Mouse (Mus musculus): ENCODE results near the gene Gas6. TPM values are rescaled to one million over a fixed set of nuclear protein-coding genes. Genes with fewer than 3 reads are reported as not detected.

The Gas6 gene
- polyA plus RNA-seq, 1 experiment from 2014 or later, result 18.7 TPM

DNA sequence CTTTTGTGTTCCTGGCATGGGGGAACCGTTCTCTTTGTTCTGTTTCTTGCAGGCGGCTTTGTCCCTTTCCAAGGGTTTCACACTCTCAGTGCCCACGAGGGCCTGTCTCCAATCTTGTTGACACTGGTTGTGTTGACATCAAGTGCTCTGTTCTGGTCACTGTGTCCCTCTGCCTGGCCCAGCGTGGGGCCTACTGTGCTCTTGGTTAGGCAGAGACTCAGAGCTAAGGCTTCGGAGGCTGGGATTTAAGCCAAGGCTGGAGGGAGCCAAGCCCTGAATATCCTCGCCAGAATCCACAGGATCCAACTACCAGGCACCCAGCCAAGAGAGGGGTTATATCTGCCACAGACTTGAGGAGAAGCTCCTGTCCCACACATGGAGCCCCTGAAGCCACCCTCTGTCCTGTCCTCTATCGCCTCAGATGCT lies 35.6 kb upstream of the Gas6 start:
- Histone ChIP-seq H3K4me1 (ENCODE audit: control insufficient read depth, insufficient read depth, low read length) (peaks cover 26% of the 10 kb centered on the region), H3K4me2 (replicated peaks; ENCODE audit: low read depth, low read length) (no peak overlapping the region), H3K27ac (ENCODE audit: low read depth, low read length) (peak overlapping the region; percentile 57; the same call in 1 of the 2 replicates), H3K9me3 (ENCODE audit: control insufficient read depth, low read length) (no peaks in the 10 kb centered on the region), H3K4me3 (ENCODE audit: low read length) (no peak overlapping the region), H3K36me3 (ENCODE audit: control insufficient read depth, insufficient read depth, low read length) (no peaks in the 10 kb centered on the region), H3K27me3 (ENCODE audit: control insufficient read depth, insufficient read depth, low read length) (no peaks in the 10 kb centered on the region), H3K9ac (ENCODE audit: low read depth, low read length) (no peak overlapping the region)
- WGBS, result 67% methylated on average over 7 of the region's 7 CpGs
- ATAC-seq (ENCODE audit: low FRiP score, low TSS enrichment), result peak; percentile 63

- ATAC-seq (ENCODE audit: low FRiP score, low TSS enrichment), result peak; percentile 44; the same call in 1 of the 2 replicates
- Histone ChIP-seq H3K27ac (ENCODE audit: low read depth, low read length) (peak overlapping the region; percentile 57; the same call in 1 of the 2 replicates), H3K27me3 (ENCODE audit: control insufficient read depth, insufficient read depth, low read length) (no peaks in the 10 kb centered on the region), H3K9me3 (ENCODE audit: control insufficient read depth, low read length) (no peaks in the 10 kb centered on the region), H3K4me2 (replicated peaks; ENCODE audit: low read depth, low read length) (no peak overlapping the region), H3K9ac (ENCODE audit: low read depth, low read length) (0 out of 2 replicates have a peak overlapping the region, but pooled peaks have one; percentile 23), H3K4me3 (ENCODE audit: low read length) (no peak overlapping the region), H3K4me1 (ENCODE audit: control insufficient read depth, insufficient read depth, low read length) (peaks cover 26% of the 10 kb centered on the region), H3K36me3 (ENCODE audit: control insufficient read depth, insufficient read depth, low read length) (no peaks in the 10 kb centered on the region)
- 47% methylated on average over 15 of the region's 15 CpGs for WGBS
These were observed 34.9 kb upstream of the Gas6 start for GRCm38 (mm10) chr8:13529011-13529840.

DNA sequence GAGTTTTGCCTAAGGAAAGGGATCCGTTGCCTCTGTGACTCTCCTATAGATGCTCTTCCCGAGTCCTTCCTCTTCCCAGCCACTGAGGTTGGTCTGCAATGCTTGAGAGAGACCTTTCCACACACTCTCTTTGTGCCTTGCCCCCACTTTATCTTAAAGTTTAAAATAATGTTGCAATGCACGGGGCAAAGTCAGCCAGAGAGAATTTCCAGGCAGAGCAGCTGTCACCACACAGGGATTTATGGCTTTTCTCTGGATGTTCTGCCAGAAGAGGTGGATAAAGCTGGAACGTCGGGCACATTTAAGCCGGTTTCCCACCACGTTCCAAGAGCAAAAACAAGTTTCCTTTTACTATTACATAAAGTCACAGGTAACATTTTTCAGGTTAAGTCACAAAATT lies 27.1 kb upstream of the Gas6 start:
- Histone ChIP-seq H3K36me3 (ENCODE audit: control insufficient read depth, insufficient read depth, low read length) (no peaks in the 10 kb centered on the region), H3K9ac (ENCODE audit: low read depth, low read length) (no peak overlapping the region), H3K27me3 (ENCODE audit: control insufficient read depth, insufficient read depth, low read length) (no peaks in the 10 kb centered on the region), H3K27ac (ENCODE audit: low read depth, low read length) (no peak overlapping the region), H3K4me2 (replicated peaks; ENCODE audit: low read depth, low read length) (no peak overlapping the region), H3K4me3 (ENCODE audit: low read length) (no peak overlapping the region), H3K4me1 (ENCODE audit: control insufficient read depth, insufficient read depth, low read length) (no peaks in the 10 kb centered on the region), H3K9me3 (ENCODE audit: control insufficient read depth, low read length) (no peaks in the 10 kb centered on the region)
- WGBS, result 38% methylated on average over 7 of the region's 7 CpGs
- no peak for ATAC-seq (ENCODE audit: low FRiP score, low TSS enrichment)

GRCm38 (mm10) chr8:13520349-13520748 lies 26.1 kb upstream of the Gas6 start:
- H3K4me3 ChIP-seq (ENCODE audit: low read length), result no peak overlapping the region

GRCm38 (mm10) chr8:13519503-13519902 lies 25.2 kb upstream of the Gas6 start:
- 75% methylated on average over 9 of the region's 9 CpGs for WGBS
- H3K4me2 ChIP-seq (replicated peaks; ENCODE audit: low read depth, low read length), result no peak overlapping the region
- H3K9ac ChIP-seq (ENCODE audit: low read depth, low read length), result no peak overlapping the region
- no peaks in the 10 kb centered on the region for H3K36me3 ChIP-seq (ENCODE audit: control insufficient read depth, insufficient read depth, low read length)
- H3K27ac ChIP-seq (ENCODE audit: low read depth, low read length), result no peak overlapping the region
- no peaks in the 10 kb centered on the region for H3K9me3 ChIP-seq (ENCODE audit: control insufficient read depth, low read length)
- ATAC-seq (ENCODE audit: low FRiP score, low TSS enrichment), result no peak
- no peak overlapping the region for H3K4me3 ChIP-seq (ENCODE audit: low read length)
- no peaks in the 10 kb centered on the region for H3K27me3 ChIP-seq (ENCODE audit: control insufficient read depth, insufficient read depth, low read length)
- no peaks in the 10 kb centered on the region for H3K4me1 ChIP-seq (ENCODE audit: control insufficient read depth, insufficient read depth, low read length)

More at GRCm38 (mm10) chr8:13520349-13520748, 26.1 kb upstream of the Gas6 start:
- 68% methylated on average over 6 of the region's 6 CpGs for WGBS
- H3K9me3 ChIP-seq (ENCODE audit: control insufficient read depth, low read length), result no peaks in the 10 kb centered on the region
- H3K4me1 ChIP-seq (ENCODE audit: control insufficient read depth, insufficient read depth, low read length), result no peaks in the 10 kb centered on the region
- no peak for ATAC-seq (ENCODE audit: low FRiP score, low TSS enrichment)
- no peaks in the 10 kb centered on the region for H3K36me3 ChIP-seq (ENCODE audit: control insufficient read depth, insufficient read depth, low read length)
- H3K27me3 ChIP-seq (ENCODE audit: control insufficient read depth, insufficient read depth, low read length), result no peaks in the 10 kb centered on the region
- no peak overlapping the region for H3K27ac ChIP-seq (ENCODE audit: low read depth, low read length)
- H3K4me2 ChIP-seq (replicated peaks; ENCODE audit: low read depth, low read length), result no peak overlapping the region
- H3K9ac ChIP-seq (ENCODE audit: low read depth, low read length), result no peak overlapping the region

DNA sequence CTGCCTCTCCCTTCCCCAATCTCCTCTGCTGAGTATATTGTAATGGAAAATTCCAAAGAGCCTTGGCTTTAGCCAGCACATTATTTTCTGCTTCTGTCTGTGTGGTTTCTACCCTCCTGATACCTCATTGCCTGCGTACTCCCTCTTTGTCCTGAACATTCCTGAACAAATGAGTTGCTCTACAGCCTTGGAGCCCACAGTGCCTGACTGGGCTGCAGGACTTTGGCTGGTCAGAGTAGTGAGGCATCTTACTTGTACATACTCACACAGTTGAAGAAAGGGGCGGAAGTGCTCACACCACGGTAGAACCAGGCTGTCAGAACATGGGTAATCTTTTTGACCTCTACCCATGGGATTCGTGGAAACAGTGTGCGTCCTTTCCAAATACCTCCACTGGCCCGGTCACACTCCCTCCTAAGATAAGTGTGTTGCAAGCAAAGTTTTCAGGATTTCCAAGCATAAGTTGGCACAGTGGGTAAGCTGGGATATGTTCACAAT lies 23.0 kb upstream of the Gas6 start:
- Histone ChIP-seq H3K4me3 (ENCODE audit: low read length) (no peak overlapping the region), H3K27me3 (ENCODE audit: control insufficient read depth, insufficient read depth, low read length) (no peaks in the 10 kb centered on the region), H3K4me1 (ENCODE audit: control insufficient read depth, insufficient read depth, low read length) (no peaks in the 10 kb centered on the region), H3K9ac (ENCODE audit: low read depth, low read length) (no peak overlapping the region), H3K9me3 (ENCODE audit: control insufficient read depth, low read length) (no peaks in the 10 kb centered on the region), H3K4me2 (replicated peaks; ENCODE audit: low read depth, low read length) (no peak overlapping the region), H3K27ac (ENCODE audit: low read depth, low read length) (no peak overlapping the region), H3K36me3 (ENCODE audit: control insufficient read depth, insufficient read depth, low read length) (no peaks in the 10 kb centered on the region)
- 88% methylated on average over 6 of the region's 6 CpGs for WGBS
- ATAC-seq (ENCODE audit: low FRiP score, low TSS enrichment), result no peak

GRCm38 (mm10) chr8:13516728-13517127 lies 22.4 kb upstream of the Gas6 start:
- no peaks in the 10 kb centered on the region for H3K4me1 ChIP-seq (ENCODE audit: control insufficient read depth, insufficient read depth, low read length)
- no peak overlapping the region for H3K9ac ChIP-seq (ENCODE audit: low read depth, low read length)
- no peak for ATAC-seq (ENCODE audit: low FRiP score, low TSS enrichment)
- H3K4me3 ChIP-seq (ENCODE audit: low read length), result no peak overlapping the region
- H3K4me2 ChIP-seq (replicated peaks; ENCODE audit: low read depth, low read length), result no peak overlapping the region
- no peaks in the 10 kb centered on the region for H3K36me3 ChIP-seq (ENCODE audit: control insufficient read depth, insufficient read depth, low read length)
- 76% methylated on average over 5 of the region's 5 CpGs for WGBS
- no peak overlapping the region for H3K27ac ChIP-seq (ENCODE audit: low read depth, low read length)
- H3K27me3 ChIP-seq (ENCODE audit: control insufficient read depth, insufficient read depth, low read length), result no peaks in the 10 kb centered on the region
- H3K9me3 ChIP-seq (ENCODE audit: control insufficient read depth, low read length), result no peaks in the 10 kb centered on the region

- H3K27me3 ChIP-seq (ENCODE audit: control insufficient read depth, insufficient read depth, low read length), result no peaks in the 10 kb centered on the region
- H3K36me3 ChIP-seq (ENCODE audit: control insufficient read depth, insufficient read depth, low read length), result no peaks in the 10 kb centered on the region
- H3K4me3 ChIP-seq (ENCODE audit: low read length), result no peak overlapping the region
- ATAC-seq (ENCODE audit: low FRiP score, low TSS enrichment), result peak; percentile 32; the same call in 1 of the 2 replicates
- H3K27ac ChIP-seq (ENCODE audit: low read depth, low read length), result no peak overlapping the region
- H3K4me2 ChIP-seq (replicated peaks; ENCODE audit: low read depth, low read length), result no peak overlapping the region
- H3K9me3 ChIP-seq (ENCODE audit: control insufficient read depth, low read length), result no peaks in the 10 kb centered on the region
- WGBS, result 67% methylated on average over 7 of the region's 7 CpGs
- no peak overlapping the region for H3K9ac ChIP-seq (ENCODE audit: low read depth, low read length)
- no peaks in the 10 kb centered on the region for H3K4me1 ChIP-seq (ENCODE audit: control insufficient read depth, insufficient read depth, low read length)
These were observed 21.7 kb upstream of the Gas6 start for GRCm38 (mm10) chr8:13516011-13516442.

Measured in kidney, embryonic 14.5 days (tissue).